Mouse (Mus musculus): ENCODE measurements around the gene Ankrd1. TPM values are rescaled to one million over a fixed set of nuclear protein-coding genes. Genes with fewer than 3 reads are reported as not detected.

Gene Ankrd1
- total and polyA plus RNA-seq, 3 experiments = not detected

- in situ Hi-C loops (cut with MboI; ENCODE audit: low pct_ligation_motif_present, low pct_unique_long_range_greater_than_20kb, low sequenced_read_pairs) (no loop called here), dilution Hi-C loops (cut with MboI; ENCODE audit: extremely low pct_ligation_motif_present, extremely low pct_unique_long_range_greater_than_20kb, low sequenced_read_pairs) (no loop called here)
- DNase-seq (ENCODE audit: extremely low read depth) = no peak
- peaks cover 0 to 7% of the 10 kb centered on the region in 2 experiments; a peak in 2 of 4 replicates for H3K4me1 ChIP-seq (ENCODE audit: control insufficient read depth in 1 of 2, insufficient read depth in 2 of 2)
- H3K36me3 ChIP-seq (replicated peaks in 1 of 2; ENCODE audit: control insufficient read depth in 1 of 2, insufficient read depth in 1 of 2, low read length in 1 of 2) = no peaks in the 10 kb centered on the region
- no peak overlapping the region for H3K4me2 ChIP-seq (ENCODE audit: insufficient read depth, low read depth, poor library complexity, severe bottlenecking)
- no peaks in the 10 kb centered on the region for H3K27me3 ChIP-seq (replicated peaks)
- no peak overlapping the region for H3K9ac ChIP-seq (ENCODE audit: insufficient read depth, low read depth)
- H3K27ac ChIP-seq (ENCODE audit: insufficient read depth, low read depth) = no peak overlapping the region
- H3K79me2 ChIP-seq (replicated peaks; ENCODE audit: control insufficient read depth, extremely low read depth, insufficient read depth, poor library complexity, severe bottlenecking) = no peaks in the 10 kb centered on the region
- no peak for TF ChIP-seq ZNF384 (IDR thresholded peaks at IDR 0.05; ENCODE audit: low read depth, low read length)
- no peak for TF ChIP-seq E2F4 (IDR thresholded peaks at IDR 0.05; ENCODE audit: insufficient replicate concordance, low read depth, low read length)
- TF ChIP-seq MAX (IDR thresholded peaks at IDR 0.05; ENCODE audit: low read length) = no peak
- no peak for TF ChIP-seq MAFK (IDR thresholded peaks at IDR 0.05; ENCODE audit: insufficient replicate concordance, low read length)
- TF ChIP-seq MEF2A (IDR thresholded peaks at IDR 0.05; ENCODE audit: borderline replicate concordance, low read depth, low read length) = no peak
- no peak for TF ChIP-seq TBP (conservative IDR thresholded peaks at IDR 0.05; ENCODE audit: low read depth, low read length)
- TF ChIP-seq EP300 (IDR thresholded peaks at IDR 0.05; ENCODE audit: low read length) = no peak
- no peak for TF ChIP-seq HCFC1 (IDR thresholded peaks at IDR 0.05; ENCODE audit: low read depth, low read length)
- TF ChIP-seq RAD21 (IDR thresholded peaks at IDR 0.05; ENCODE audit: low read depth, low read length) = no peak
- TF ChIP-seq CHD1 (IDR thresholded peaks at IDR 0.05; ENCODE audit: low read depth, low read length) = no peak
- TF ChIP-seq SMC3 (IDR thresholded peaks at IDR 0.05; ENCODE audit: low read depth, low read length) = no peak
- no peak for TF ChIP-seq CHD2 (IDR thresholded peaks at IDR 0.05; ENCODE audit: low read length)
- TF ChIP-seq KAT2A (IDR thresholded peaks at IDR 0.05; ENCODE audit: insufficient replicate concordance, low read length) = no peak
- no peak for TF ChIP-seq POLR2AphosphoS2 (IDR thresholded peaks at IDR 0.05; ENCODE audit: low read depth, low read length)
- TF ChIP-seq BHLHE40 (IDR thresholded peaks at IDR 0.05; ENCODE audit: low read depth, low read length) = no peak
- no peak for TF ChIP-seq ETS1 (conservative IDR thresholded peaks at IDR 0.05; ENCODE audit: low read depth, low read length)
- no peak for TF ChIP-seq GABPA (IDR thresholded peaks at IDR 0.05; ENCODE audit: insufficient replicate concordance, low read depth, low read length)
- no peak for TF ChIP-seq NELFE (IDR thresholded peaks at IDR 0.05; ENCODE audit: low read depth, low read length)
- TF ChIP-seq ZMIZ1 (IDR thresholded peaks at IDR 0.05; ENCODE audit: low read depth, low read length) = no peak
- no peaks in the 10 kb centered on the region for H3K9me3 ChIP-seq (replicated peaks; ENCODE audit: low read length)
- H3K4me3 ChIP-seq (replicated peaks in 1 of 3; ENCODE audit: low read depth in 2 of 3, low read length in 2 of 3, poor library complexity in 1 of 3) = no peak overlapping the region
Measured at GRCm38 (mm10) chr19:36133731-36134130, 13.8 kb upstream of the Ankrd1 start.

- in situ Hi-C loops (cut with MboI; ENCODE audit: low pct_ligation_motif_present, low pct_unique_long_range_greater_than_20kb, low sequenced_read_pairs) (no loop called here), dilution Hi-C loops (cut with MboI; ENCODE audit: extremely low pct_ligation_motif_present, extremely low pct_unique_long_range_greater_than_20kb, low sequenced_read_pairs) (no loop called here)
- no peak for DNase-seq (ENCODE audit: extremely low read depth)
- Histone ChIP-seq H3K4me3 (replicated peaks in 1 of 3; ENCODE audit: low read depth in 2 of 3, low read length in 2 of 3, poor library complexity in 1 of 3) (no peak overlapping the region), H3K9me3 (replicated peaks; ENCODE audit: low read length) (no peaks in the 10 kb centered on the region), H3K9ac (ENCODE audit: insufficient read depth, low read depth) (no peak overlapping the region), H3K4me1 (ENCODE audit: control insufficient read depth in 1 of 2, insufficient read depth in 2 of 2) (peaks cover 0 to 7% of the 10 kb centered on the region in 2 experiments; a peak in 2 of 4 replicates), H3K27me3 (replicated peaks) (no peaks in the 10 kb centered on the region), H3K27ac (ENCODE audit: insufficient read depth, low read depth) (no peak overlapping the region), H3K79me2 (replicated peaks; ENCODE audit: control insufficient read depth, extremely low read depth, insufficient read depth, poor library complexity, severe bottlenecking) (no peaks in the 10 kb centered on the region), H3K36me3 (replicated peaks in 1 of 2; ENCODE audit: control insufficient read depth in 1 of 2, insufficient read depth in 1 of 2, low read length in 1 of 2) (no peaks in the 10 kb centered on the region), H3K4me2 (ENCODE audit: insufficient read depth, low read depth, poor library complexity, severe bottlenecking) (no peak overlapping the region)
- TF ChIP-seq MAZ (IDR thresholded peaks at IDR 0.05; ENCODE audit: low read depth, low read length) (no peak), BHLHE40 (IDR thresholded peaks at IDR 0.05; ENCODE audit: low read depth, low read length) (no peak), SMC3 (IDR thresholded peaks at IDR 0.05; ENCODE audit: low read depth, low read length) (no peak), ZMIZ1 (IDR thresholded peaks at IDR 0.05; ENCODE audit: low read depth, low read length) (no peak), ZKSCAN1 (IDR thresholded peaks at IDR 0.05; ENCODE audit: borderline replicate concordance, low read depth, low read length) (no peak), SIN3A (IDR thresholded peaks at IDR 0.05; ENCODE audit: low read length) (no peak), USF2 (conservative IDR thresholded peaks at IDR 0.05; ENCODE audit: low read depth, low read length) (no peak), NELFE (IDR thresholded peaks at IDR 0.05; ENCODE audit: low read depth, low read length) (no peak), MYC (IDR thresholded peaks at IDR 0.05; ENCODE audit: low read depth, low read length) (no peak), TCF12 (IDR thresholded peaks at IDR 0.05; ENCODE audit: low read depth, low read length) (no peak), RCOR1 (conservative IDR thresholded peaks at IDR 0.05; ENCODE audit: low read depth, low read length) (no peak), POLR2AphosphoS2 (IDR thresholded peaks at IDR 0.05; ENCODE audit: low read depth, low read length) (no peak)
Measured at GRCm38 (mm10) chr19:36133064-36133463, 13.2 kb upstream of the Ankrd1 start.
